Mouse (Mus musculus): Measurements from ENCODE around the gene Olfr1360. TPM values are rescaled to one million over a fixed set of nuclear protein-coding genes. Genes with fewer than 3 reads are reported as not detected.
"Not testable (repeated sequence)": the region's sequence is repeated elsewhere in the genome, so short reads cannot be mapped to it uniquely, and the experiment has no call there.

Olfr1360 gene
- total RNA-seq (2021), result not detected
- long read RNA-seq, experiment 1, result 0 reads
- long read RNA-seq, experiment 2, result 0 reads

DNA sequence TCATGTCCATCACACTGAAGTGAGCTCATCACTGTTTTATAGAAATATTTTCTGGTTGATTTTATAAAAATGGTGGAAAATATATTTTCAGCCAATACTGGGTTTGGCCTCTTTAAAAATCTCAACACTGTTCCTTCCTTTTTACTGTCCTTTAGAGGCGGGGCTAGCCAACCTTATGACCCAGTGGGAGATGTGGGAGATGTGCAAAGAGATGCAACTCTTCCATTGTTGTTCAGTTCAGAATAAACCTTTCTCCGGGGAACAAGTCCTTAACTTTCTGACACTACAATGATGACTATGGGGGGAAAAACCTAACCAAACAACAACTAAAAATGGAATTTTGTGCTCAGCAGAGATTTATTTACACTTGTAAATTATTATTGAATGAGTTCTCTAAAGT, at the start of gene Olfr1360:
Gene Olfr1360 (minus strand): TSS at position 101 of the 400 bp plus-strand sequence.
- intact Hi-C loops (cut with DNase I), result no loop called here
- no peak within 1 kb of the TSS for H3K27ac ChIP-seq
- DNase-seq, result no peak
- H3K4me3 ChIP-seq, result no peak within 1 kb of the TSS
- no peak for TF ChIP-seq CTCF (IDR thresholded peaks at IDR 0.05)

DNA sequence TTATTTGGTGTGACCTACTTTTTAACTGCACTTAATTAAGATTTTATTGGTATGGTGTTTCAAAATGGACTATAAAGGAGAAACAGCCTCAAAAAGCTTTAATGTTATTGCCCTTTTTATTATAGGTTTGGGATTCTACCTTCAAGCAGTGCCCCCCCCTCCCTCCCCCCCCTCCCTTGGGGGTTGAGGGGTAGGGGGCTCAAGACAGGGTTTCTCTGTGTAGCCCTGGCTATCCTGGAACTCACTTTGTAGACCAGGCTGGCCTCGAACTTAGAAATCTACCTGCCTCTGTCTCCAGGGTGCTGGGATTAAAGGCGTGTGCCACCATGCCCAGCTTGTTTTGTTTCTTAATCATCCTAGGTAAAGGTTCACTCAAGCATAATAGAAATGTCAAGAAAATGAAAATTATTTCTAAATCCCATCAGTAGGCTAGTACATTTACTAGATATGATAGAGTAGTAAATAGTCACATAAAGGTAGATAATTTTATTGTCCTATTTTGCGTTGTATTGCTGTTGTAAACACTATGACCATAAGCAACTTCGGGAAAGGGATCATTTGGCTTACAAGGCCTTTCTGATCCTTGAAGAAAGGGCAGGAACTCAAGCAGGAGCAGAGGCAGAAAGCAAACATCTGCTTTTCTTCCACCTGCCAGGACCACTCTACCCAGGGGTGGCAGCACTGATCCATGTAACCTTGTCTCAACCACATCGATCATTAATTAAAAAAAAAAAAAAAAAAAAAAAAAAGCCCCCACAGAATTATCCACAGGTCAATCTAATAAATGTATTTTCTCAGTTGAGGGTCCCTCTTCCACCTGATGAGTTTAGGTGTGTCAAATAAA, 46.0 kb upstream of the Olfr1360 start:
- Histone ChIP-seq H3K27ac (no peak overlapping the region), H3K4me3 (no peak overlapping the region)
- no peak for TF ChIP-seq CTCF (IDR thresholded peaks at IDR 0.05)
- intact Hi-C loops (cut with DNase I), result no loop called here
- no peak for DNase-seq

- intact Hi-C loops (cut with DNase I), result no loop called here
- no peak for DNase-seq
- no peak overlapping the region for H3K27ac ChIP-seq
- TF ChIP-seq CTCF (IDR thresholded peaks at IDR 0.05), result no peak
- peak overlapping the region; percentile 74 for H3K4me3 ChIP-seq
These were observed 45.2 kb upstream of the Olfr1360 start for GRCm38 (mm10) chr13:21722373-21722925.

DNA sequence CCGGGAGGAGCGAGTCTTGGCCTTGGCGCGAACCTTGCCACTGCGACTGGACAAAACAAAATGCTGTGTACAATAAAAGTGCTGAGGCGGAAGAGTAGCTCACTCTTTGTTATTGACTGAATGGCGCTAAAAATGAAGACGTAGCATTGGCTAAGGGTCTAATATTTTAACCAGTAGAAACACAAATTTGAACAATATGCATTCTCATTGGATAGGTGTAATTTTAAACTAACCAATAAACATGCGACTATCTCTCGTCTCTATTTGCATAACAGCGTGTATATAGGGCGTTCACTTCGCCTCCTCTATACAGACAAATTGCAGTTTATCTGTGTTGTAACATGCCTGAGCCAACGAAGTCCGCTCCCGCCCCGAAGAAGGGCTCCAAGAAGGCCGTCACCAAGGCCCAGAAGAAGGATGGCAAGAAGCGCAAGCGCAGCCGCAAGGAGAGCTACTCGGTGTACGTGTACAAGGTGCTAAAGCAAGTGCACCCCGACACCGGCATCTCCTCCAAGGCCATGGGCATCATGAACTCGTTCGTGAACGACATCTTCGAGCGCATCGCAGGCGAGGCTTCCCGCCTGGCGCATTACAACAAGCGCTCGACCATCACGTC, 44.7 kb upstream of the Olfr1360 start, which contains the start of gene Hist1h2bm:
Gene Hist1h2bm (plus strand): TSS at position 288 of the 616 bp plus-strand sequence.
- intact Hi-C loops (cut with DNase I), result not testable (repeated sequence)
- H3K27ac ChIP-seq, result peak within 1 kb of the TSS; percentile 54; the same call in 1 of the 2 replicates
- DNase-seq, result peak; percentile 35
- H3K4me3 ChIP-seq, result peak within 1 kb of the TSS; percentile 74

DNA sequence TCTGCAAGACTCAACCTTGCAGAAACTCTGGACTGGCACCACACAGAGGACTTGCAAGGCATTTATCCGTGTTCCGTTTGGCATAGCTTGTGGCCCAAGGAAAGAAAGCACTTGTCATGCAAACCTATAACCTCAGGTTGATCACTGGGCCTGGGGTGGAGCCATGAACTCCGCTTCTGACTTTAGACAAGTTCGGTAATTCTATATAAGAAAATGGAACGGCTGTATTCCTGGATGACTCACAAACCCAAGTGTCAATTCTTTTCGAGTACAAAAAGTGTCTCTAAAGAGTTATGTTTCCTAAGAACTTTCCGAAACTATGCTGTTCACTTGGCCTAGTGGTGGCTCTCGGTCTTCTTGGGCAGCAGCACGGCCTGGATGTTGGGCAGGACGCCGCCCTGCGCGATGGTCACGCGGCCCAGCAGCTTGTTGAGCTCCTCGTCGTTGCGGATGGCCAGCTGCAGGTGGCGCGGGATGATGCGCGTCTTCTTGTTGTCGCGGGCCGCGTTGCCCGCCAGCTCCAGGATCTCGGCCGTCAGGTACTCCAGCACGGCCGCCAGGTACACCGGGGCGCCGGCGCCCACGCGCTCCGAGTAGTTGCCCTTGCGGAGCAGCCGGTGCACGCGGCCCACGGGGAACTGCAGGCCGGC, 44.0 kb upstream of the Olfr1360 start:
- DNase-seq; intact Hi-C loops (cut with DNase I); H3K27ac ChIP-seq: not testable (repeated sequence)
- H3K4me3 ChIP-seq, result peak overlapping the region; percentile 74

GRCm38 (mm10) chr13:21718381-21719080, 41.3 kb upstream of the Olfr1360 start:
- intact Hi-C loops (cut with DNase I), result loop anchor here (5.0 to 10.0 kb wide), 3 partner anchors 34 to 1966 kb away; partner anchors contain the start of genes Hist1h1b, Hist1h2ac, Hist1h2ak and Hist1h2an
- no peak overlapping the region for H3K4me3 ChIP-seq
- DNase-seq, result no peak
- no peak overlapping the region for H3K27ac ChIP-seq
- TF ChIP-seq CTCF (IDR thresholded peaks at IDR 0.05), result no peak

- DNase-seq, result peak; percentile 63
- Histone ChIP-seq H3K27ac (peak within 1 kb of the TSS; percentile 65; the same call in 1 of the 2 replicates), H3K4me3 (peak within 1 kb of the TSS; percentile 76)
- intact Hi-C loops (cut with DNase I), result loop anchor here (5.0 to 10.0 kb wide), 3 partner anchors 35 to 1967 kb away; partner anchors contain the start of genes Hist1h1b, Hist1h2ac, Hist1h2ak and Hist1h2an
These were observed 40.5 kb upstream of the Olfr1360 start, which contains the start of gene Hist1h3h for GRCm38 (mm10) chr13:21717397-21718357. TSS of gene Hist1h3h (plus strand) at chr13:21717659.

DNA sequence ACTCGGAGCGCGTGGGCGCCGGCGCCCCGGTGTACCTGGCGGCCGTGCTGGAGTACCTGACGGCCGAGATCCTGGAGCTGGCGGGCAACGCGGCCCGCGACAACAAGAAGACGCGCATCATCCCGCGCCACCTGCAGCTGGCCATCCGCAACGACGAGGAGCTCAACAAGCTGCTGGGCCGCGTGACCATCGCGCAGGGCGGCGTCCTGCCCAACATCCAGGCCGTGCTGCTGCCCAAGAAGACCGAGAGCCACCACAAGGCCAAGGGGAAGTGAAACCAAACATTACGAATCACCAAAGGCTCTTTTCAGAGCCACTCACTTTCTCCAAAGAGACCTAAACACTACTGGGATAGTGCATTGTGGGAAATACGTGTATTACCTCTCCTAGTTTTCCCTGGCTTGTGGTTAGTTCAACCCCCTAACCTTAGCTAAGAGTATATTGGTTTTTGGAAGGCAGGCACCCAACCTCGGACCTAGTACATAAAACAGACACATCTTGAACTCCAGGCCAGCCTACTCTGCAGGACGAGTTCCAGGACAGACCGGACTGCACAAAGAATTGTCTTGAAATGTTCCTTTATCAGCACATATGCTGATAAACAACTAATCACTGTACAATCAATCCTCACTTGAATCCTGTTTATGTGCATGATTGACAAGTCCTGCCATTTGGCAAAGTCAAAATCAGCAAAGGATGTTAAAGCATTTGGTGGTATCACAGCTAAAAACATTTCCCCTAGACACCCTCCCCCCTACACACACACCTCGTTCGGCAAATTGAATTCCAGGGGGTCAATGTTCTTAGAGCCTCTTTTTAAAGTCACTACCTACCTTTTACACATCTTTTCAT, 39.6 kb upstream of the Olfr1360 start:
- Histone ChIP-seq H3K27ac (peak overlapping the region; percentile 77; the same call in 1 of the 2 replicates), H3K4me3 (peak overlapping the region; percentile 76)
- intact Hi-C loops (cut with DNase I), result loop anchor here (5.0 to 10.0 kb wide), 3 partner anchors 36 to 1968 kb away; partner anchors contain the start of genes Hist1h1b, Hist1h2ac, Hist1h2ak and Hist1h2an
- peak; percentile 16 for DNase-seq

DNA sequence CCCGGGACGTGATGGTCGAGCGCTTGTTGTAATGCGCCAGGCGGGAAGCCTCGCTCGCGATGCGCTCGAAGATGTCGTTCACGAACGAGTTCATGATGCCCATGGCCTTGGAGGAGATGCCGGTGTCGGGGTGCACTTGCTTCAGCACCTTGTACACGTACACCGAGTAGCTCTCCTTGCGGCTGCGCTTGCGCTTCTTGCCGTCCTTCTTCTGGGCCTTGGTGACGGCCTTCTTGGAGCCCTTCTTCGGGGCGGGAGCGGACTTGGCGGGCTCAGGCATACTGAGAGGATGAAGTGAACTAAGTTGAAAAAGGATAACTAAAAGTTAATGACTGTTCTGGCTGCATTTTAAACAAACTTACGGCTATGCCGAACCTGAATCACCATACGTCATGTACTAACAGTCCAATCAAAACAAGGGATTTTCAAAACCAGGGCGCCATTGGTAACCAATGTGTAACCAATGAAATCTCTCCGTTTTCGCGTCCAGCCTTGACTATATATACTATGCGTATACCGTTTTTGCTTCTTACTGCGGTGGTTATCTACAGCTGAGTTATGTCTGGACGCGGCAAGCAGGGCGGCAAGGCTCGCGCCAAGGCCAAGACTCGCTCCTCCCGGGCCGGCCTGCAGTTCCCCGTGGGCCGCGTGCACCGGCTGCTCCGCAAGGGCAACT, 38.8 kb upstream of the Olfr1360 start, which contains the start of the genes Hist1h2bl and Hist1h2ai:
Gene Hist1h2bl (minus strand): TSS at position 280 of the 676 bp plus-strand sequence.
Gene Hist1h2ai (plus strand): TSS at position 559 of the 676 bp plus-strand sequence.
- intact Hi-C loops (cut with DNase I), result loop anchor here (5.0 to 10.0 kb wide), 3 partner anchors 36 to 1969 kb away; partner anchors contain the start of genes Hist1h1b, Hist1h2ac, Hist1h2ak and Hist1h2an
- Histone ChIP-seq H3K4me3 (peak within 1 kb of the TSS; percentile 76), H3K27ac (peak within 1 kb of the TSS; percentile 77)
- peak; percentile 45 for DNase-seq
